In genomic region chr19:45737846-45738484, GRCm38 (mm10) we compare ENCODE assay signal across 28 mouse cellular contexts. TPM values are rescaled to one million over a fixed set of nuclear protein-coding genes. Genes with fewer than 3 reads are reported as not detected.
DNase-seq lines count a peak whose midpoint lies in the region; ATAC-seq lines count a peak whose summit lies in the region.
"Had no signal": no experiment of that assay in that cellular context is flagged by ENCODE, and none has a peak within 500 bp of the region (broad histone marks: within the 10 kb centered on the region; RNA-seq: fewer than 3 reads in every experiment).

No protein-coding gene starts in this region.

- H3K27ac ChIP-seq in forebrain, embryonic 12.5 days = no peak overlapping the region
- H3K27ac ChIP-seq in forebrain, embryonic 13.5 days = no peak overlapping the region
- no peak overlapping the region for H3K27ac ChIP-seq in midbrain, embryonic 11.5 days (ENCODE audit: low read depth, low read length)
- no peak overlapping the region for H3K27ac ChIP-seq in midbrain, embryonic 16.5 days (ENCODE audit: low read length)
- H3K27ac ChIP-seq in embryonic facial prominence, embryonic 10.5 days (replicated peaks) = 0 out of 2 replicates have a peak overlapping the region, but pooled peaks have one; percentile 61
- H3K27ac ChIP-seq: heart, embryonic 15.5 days; hindbrain, embryonic 13.5 days; intestine, embryonic 15.5 days had no signal

- H3K9ac ChIP-seq in forebrain, embryonic 12.5 days = no peak overlapping the region
- no peak overlapping the region for H3K9ac ChIP-seq in forebrain, embryonic 13.5 days
- no peak overlapping the region for H3K9ac ChIP-seq in midbrain, embryonic 11.5 days (ENCODE audit: low read length)
- H3K9ac ChIP-seq in midbrain, embryonic 16.5 days (ENCODE audit: low read depth, low read length) = no peak overlapping the region
- H3K9ac ChIP-seq: heart, embryonic 15.5 days had no signal

- 56% methylated on average over 10 of the region's 10 CpGs for WGBS in forebrain, embryonic 12.5 days
- 51% methylated on average over 10 of the region's 10 CpGs for WGBS in forebrain, embryonic 13.5 days
- 53% methylated on average over 10 of the region's 10 CpGs for WGBS in midbrain, embryonic 11.5 days
- 47% methylated on average over 10 of the region's 10 CpGs for WGBS in midbrain, embryonic 16.5 days
- WGBS in embryonic facial prominence, embryonic 10.5 days = 52% methylated on average over 10 of the region's 10 CpGs

- H3K27me3 ChIP-seq in forebrain, embryonic 12.5 days = peaks cover 98% of the 10 kb centered on the region
- peaks cover 99% of the 10 kb centered on the region for H3K27me3 ChIP-seq in forebrain, embryonic 13.5 days
- H3K27me3 ChIP-seq in midbrain, embryonic 11.5 days (ENCODE audit: control insufficient read depth, insufficient read depth, low read length) = peaks cover 97% of the 10 kb centered on the region
- H3K27me3 ChIP-seq in midbrain, embryonic 16.5 days (ENCODE audit: control insufficient read depth, insufficient read depth, low read depth, low read length) = peaks cover 69% of the 10 kb centered on the region
- H3K27me3 ChIP-seq in embryonic facial prominence, embryonic 10.5 days (replicated peaks; ENCODE audit: low read depth, poor library complexity, severe bottlenecking) = peaks cover 100% of the 10 kb centered on the region

- DNase-seq in midbrain, embryonic 11.5 days (ENCODE audit: low spot score, missing footprints) = peak; percentile 92
- DNase-seq in embryonic facial prominence, embryonic 10.5 days (ENCODE audit: low spot score) = no peak
- no peak for DNase-seq in left cerebral cortex, adult 8-10 months (ENCODE audit: low spot score in 2 of 2)
- no peak for DNase-seq in cerebellum, adult 9-11 months
- DNase-seq: adrenal gland, adult 2 months; adrenal gland, postnatal 14 days; B cell, adult 2 months; cerebellum, adult 11 months; cerebellum, adult 2 months; cerebellum, postnatal 36 days; gastrocnemius, postnatal 10 days; gastrocnemius, postnatal 36 days; heart, postnatal 10 days; heart, postnatal 36 days had no signal

- no peaks in the 10 kb centered on the region for H3K36me3 ChIP-seq in forebrain, embryonic 12.5 days (replicated peaks)
- no peaks in the 10 kb centered on the region for H3K36me3 ChIP-seq in forebrain, embryonic 13.5 days (ENCODE audit: poor library complexity, severe bottlenecking)
- no peaks in the 10 kb centered on the region for H3K36me3 ChIP-seq in midbrain, embryonic 11.5 days (ENCODE audit: control insufficient read depth, insufficient read depth, low read length)
- H3K36me3 ChIP-seq in midbrain, embryonic 16.5 days (ENCODE audit: control insufficient read depth, insufficient read depth, low read length) = no peaks in the 10 kb centered on the region
- H3K36me3 ChIP-seq in embryonic facial prominence, embryonic 10.5 days (replicated peaks) = no peaks in the 10 kb centered on the region
- H3K36me3 ChIP-seq: heart, embryonic 12.5 days; heart, embryonic 15.5 days; hindbrain, embryonic 10.5 days; hindbrain, embryonic 13.5 days; intestine, embryonic 15.5 days had no signal

- peak overlapping the region; percentile 51; the same call in 1 of the 2 replicates for H3K4me2 ChIP-seq in forebrain, embryonic 12.5 days
- H3K4me2 ChIP-seq in forebrain, embryonic 13.5 days = no peak overlapping the region
- H3K4me2 ChIP-seq in midbrain, embryonic 11.5 days = peak overlapping the region; percentile 2; the same call in 1 of the 2 replicates
- H3K4me2 ChIP-seq in midbrain, embryonic 16.5 days (ENCODE audit: low read length) = no peak overlapping the region

- no peak for ATAC-seq in forebrain, embryonic 12.5 days (ENCODE audit: low FRiP score)
- ATAC-seq in forebrain, embryonic 13.5 days = no peak
- no peak for ATAC-seq in midbrain, embryonic 11.5 days (ENCODE audit: low FRiP score)
- no peak for ATAC-seq in midbrain, embryonic 16.5 days

- H3K9me3 ChIP-seq in forebrain, embryonic 12.5 days = no peaks in the 10 kb centered on the region
- no peaks in the 10 kb centered on the region for H3K9me3 ChIP-seq in forebrain, embryonic 13.5 days (replicated peaks)
- no peaks in the 10 kb centered on the region for H3K9me3 ChIP-seq in midbrain, embryonic 11.5 days (ENCODE audit: control insufficient read depth, low read length)
- H3K9me3 ChIP-seq in midbrain, embryonic 16.5 days (replicated peaks; ENCODE audit: control insufficient read depth, low read length, poor library complexity, severe bottlenecking) = no peaks in the 10 kb centered on the region
- no peaks in the 10 kb centered on the region for H3K9me3 ChIP-seq in embryonic facial prominence, embryonic 10.5 days
- H3K9me3 ChIP-seq: heart, embryonic 12.5 days; heart, embryonic 15.5 days; hindbrain, embryonic 10.5 days; hindbrain, embryonic 13.5 days; intestine, embryonic 15.5 days had no signal

- H3K4me3 ChIP-seq in forebrain, embryonic 12.5 days (replicated peaks) = no peak overlapping the region; the same call in 1 of the 2 replicates
- H3K4me3 ChIP-seq in forebrain, embryonic 13.5 days = no peak overlapping the region
- H3K4me3 ChIP-seq in midbrain, embryonic 11.5 days (ENCODE audit: low read depth, low read length) = no peak overlapping the region
- H3K4me3 ChIP-seq in midbrain, embryonic 16.5 days (ENCODE audit: low read depth, low read length) = no peak overlapping the region
- H3K4me3 ChIP-seq in embryonic facial prominence, embryonic 10.5 days = peak overlapping the region; percentile 52
- H3K4me3 ChIP-seq: erythroblast, embryonic 14.5 days had no signal

- peaks cover 40% of the 10 kb centered on the region for H3K4me1 ChIP-seq in forebrain, embryonic 12.5 days
- peaks cover 30% of the 10 kb centered on the region for H3K4me1 ChIP-seq in forebrain, embryonic 13.5 days
- H3K4me1 ChIP-seq in midbrain, embryonic 11.5 days (ENCODE audit: control insufficient read depth, insufficient read depth, low read length) = peaks cover 25% of the 10 kb centered on the region
- peaks cover 14% of the 10 kb centered on the region for H3K4me1 ChIP-seq in midbrain, embryonic 16.5 days (ENCODE audit: control insufficient read depth, insufficient read depth, low read length)
- H3K4me1 ChIP-seq in embryonic facial prominence, embryonic 10.5 days = peaks cover 77% of the 10 kb centered on the region

RNA-seq across cellular contexts. Expression of gene Fgf8, which starts 4.8 kb away (rescaled TPM):
- 4.6 TPM in 2 replicates for polyA plus RNA-seq in forebrain, embryonic 12.5 days (2016; fragmentation: Nextera tagmentation; extraction: Ambion mirVana)
- polyA plus RNA-seq in forebrain, embryonic 13.5 days (2015; fragmentation: Nextera tagmentation; extraction: Ambion mirVana) = 1.5 and 2.5 TPM in 2 replicates
- 8.5 and 11.4 TPM in 2 replicates for polyA plus RNA-seq in midbrain, embryonic 11.5 days (2014; fragmentation: Nextera tagmentation; extraction: Ambion mirVana)
- 0.23 and 1.2 TPM in 2 replicates for polyA plus RNA-seq in midbrain, embryonic 16.5 days (2015; fragmentation: Nextera tagmentation; extraction: Ambion mirVana)
- polyA plus RNA-seq in embryonic facial prominence, embryonic 10.5 days (2016; fragmentation: Nextera tagmentation; extraction: Ambion mirVana) = 36.9 and 43.2 TPM in 2 replicates
- total RNA-seq in left cerebral cortex, adult 8-10 months (2022) = not detected
- total RNA-seq: adrenal gland, adult 2 months; adrenal gland, postnatal 14 days; CH12.LX; gastrocnemius, adult 18-20 months; gastrocnemius, postnatal 10 days; gastrocnemius, postnatal 36 days; granulocyte monocyte progenitor cell, adult 5-6 weeks; heart, postnatal 10 days; heart, postnatal 36 days; MEL had no signal
- polyA plus RNA-seq: cerebellum, adult 2 months; cortical plate, adult 2 months; erythroblast, embryonic 14.5 days; heart, embryonic 12.5 days; intestine, embryonic 15.5 days had no signal

RNA-seq across cellular contexts. Expression of gene Npm3, which starts 11.4 kb away (rescaled TPM):
- polyA plus RNA-seq in forebrain, embryonic 12.5 days (2016; fragmentation: Nextera tagmentation; extraction: Ambion mirVana) = 9.0 and 10.7 TPM in 2 replicates
- polyA plus RNA-seq in forebrain, embryonic 13.5 days (2015; fragmentation: Nextera tagmentation; extraction: Ambion mirVana) = 9.4 and 10.9 TPM in 2 replicates
- polyA plus RNA-seq in midbrain, embryonic 11.5 days (2014; fragmentation: Nextera tagmentation; extraction: Ambion mirVana) = 9.3 and 10.4 TPM in 2 replicates
- polyA plus RNA-seq in midbrain, embryonic 16.5 days (2015; fragmentation: Nextera tagmentation; extraction: Ambion mirVana) = 7.9 TPM in 2 replicates
- polyA plus RNA-seq in embryonic facial prominence, embryonic 10.5 days (2016; fragmentation: Nextera tagmentation; extraction: Ambion mirVana) = 12.0 and 12.4 TPM in 2 replicates
- total RNA-seq in left cerebral cortex, adult 8-10 months (2022) = 1 to 10 TPM; 4.7 to 6.8 (median 5.7) TPM

RNA-seq across cellular contexts. Expression of gene Mgea5, which starts 45.7 kb away (rescaled TPM):
- 94.7 and 105 TPM in 2 replicates for polyA plus RNA-seq in forebrain, embryonic 12.5 days (2016; fragmentation: Nextera tagmentation; extraction: Ambion mirVana)
- polyA plus RNA-seq in forebrain, embryonic 13.5 days (2015; fragmentation: Nextera tagmentation; extraction: Ambion mirVana) = 85.0 and 88.2 TPM in 2 replicates
- 68.8 and 78.9 TPM in 2 replicates for polyA plus RNA-seq in midbrain, embryonic 11.5 days (2014; fragmentation: Nextera tagmentation; extraction: Ambion mirVana)
- 76.5 and 84.0 TPM in 2 replicates for polyA plus RNA-seq in midbrain, embryonic 16.5 days (2015; fragmentation: Nextera tagmentation; extraction: Ambion mirVana)
- 61.3 and 62.3 TPM in 2 replicates for polyA plus RNA-seq in embryonic facial prominence, embryonic 10.5 days (2016; fragmentation: Nextera tagmentation; extraction: Ambion mirVana)
- 100 to 1,000 TPM; 142 to 157 (median 154) TPM for total RNA-seq in left cerebral cortex, adult 8-10 months (2022)

Comparison
In these comparisons a context has a peak if more than half of its experiments do, and no peak if none do; other contexts are left out.
1. H3K4me2 ChIP-seq: peak in forebrain, embryonic 12.5 days (single experiment) and midbrain, embryonic 11.5 days (single experiment); none in forebrain, embryonic 13.5 days (single experiment) and midbrain, embryonic 16.5 days (single experiment).